Mouse (Mus musculus): ENCODE data around the gene Fam83b. TPM values are rescaled to one million over a fixed set of nuclear protein-coding genes. Genes with fewer than 3 reads are reported as not detected.

Fam83b gene
- not detected for total RNA-seq (2023)

DNA sequence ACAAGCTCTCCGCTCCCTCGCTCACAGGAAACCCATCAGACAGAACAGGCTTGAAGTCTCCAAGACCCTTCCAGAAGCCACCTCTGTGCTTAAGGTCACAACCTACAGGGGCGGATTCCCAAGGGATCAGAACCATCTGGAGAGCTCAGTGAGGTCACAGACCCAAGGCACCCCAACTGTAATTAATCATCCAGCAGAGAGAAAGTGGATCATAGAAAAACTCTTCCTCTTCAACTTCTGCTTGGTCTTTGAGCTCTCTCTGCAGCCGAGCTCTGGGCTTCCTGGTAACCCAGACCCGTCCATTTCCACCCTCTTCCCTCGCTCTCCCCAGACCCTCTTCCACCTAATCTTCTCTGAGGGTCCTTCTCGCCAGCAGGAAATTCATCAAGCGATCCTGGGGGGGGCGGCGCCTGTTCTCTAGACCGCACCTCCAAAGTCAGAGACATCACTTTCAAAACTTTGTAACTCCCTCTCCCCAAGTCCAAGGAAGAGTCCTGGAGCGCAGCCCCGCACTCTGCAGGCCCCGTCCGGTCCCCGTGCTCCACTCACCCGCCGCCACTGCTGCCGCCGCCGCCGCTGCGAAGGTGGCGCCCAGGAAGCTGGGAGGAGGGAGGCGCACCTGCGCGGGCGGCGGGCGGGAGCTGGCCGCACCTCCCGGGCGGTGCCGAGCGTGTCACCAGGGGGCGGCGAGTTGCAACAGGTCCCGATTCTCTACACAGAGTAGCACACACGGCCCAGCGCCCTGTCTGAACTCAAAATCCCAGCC is at the start of gene Fam83b:
Fam83b (minus strand) TSS at position 602 of the 766 bp plus-strand sequence.

Other genes with a start within 250 kb of the Fam83b start
- not detected for gene Hcrtr2, start 243.3 kb downstream of the Fam83b start, total RNA-seq (2023)

Data from T-cell, adult 66 days (primary cell).